Mouse (Mus musculus) forelimb bud, embryonic 11.5 days (tissue): ENCODE data around the gene Olfr1361.

ENCODE experiments used
- DNase-seq: peaks from one replicate; pipeline ENCODE4 v3.0.0-alpha.2; 2012; ENCODE audit warnings: low read depth, low spot score

Olfr1361 gene

GRCm38 (mm10) chr13:21663286-21663685 is at the start of gene Olfr1361:
Olfr1361 (minus strand) TSS chr13:21663386.
- DNase-seq: no peak

GRCm38 (mm10) chr13:21711698-21712097 is 48.5 kb upstream of the Olfr1361 start:
- no peak for DNase-seq

- DNase-seq: peak; percentile 81
Observed at GRCm38 (mm10) chr13:21710821-21711525, 47.8 kb upstream of the Olfr1361 start.

- DNase-seq: peak; percentile 87
Observed at GRCm38 (mm10) chr13:21710031-21710711, 47.0 kb upstream of the Olfr1361 start.

- DNase-seq: no peak
Observed at GRCm38 (mm10) chr13:21706669-21707068, 43.5 kb upstream of the Olfr1361 start.

- DNase-seq: no peak
Observed at GRCm38 (mm10) chr13:21697811-21698210, 34.6 kb upstream of the Olfr1361 start, which contains the start of gene Olfr1359. Olfr1359 (plus strand) TSS chr13:21698111.

GRCm38 (mm10) chr13:21677305-21677704 is 14.1 kb upstream of the Olfr1361 start, which contains the start of gene Olfr1360:
Olfr1360 (minus strand) TSS chr13:21677405.
- no peak for DNase-seq

GRCm38 (mm10) chr13:21642418-21642817 is 20.8 kb downstream of the Olfr1361 start, which contains the start of gene Olfr11:
Olfr11 (minus strand) TSS chr13:21642518.
- DNase-seq: no peak

- no peak for DNase-seq
Observed at GRCm38 (mm10) chr13:21613922-21614321, 49.3 kb downstream of the Olfr1361 start, which contains the start of gene Olfr1362. Olfr1362 (minus strand) TSS chr13:21614022.
